Mouse (Mus musculus) intestine, embryonic 15.5 days (tissue): ENCODE results near the gene Trim25. TPM values are rescaled to one million over a fixed set of nuclear protein-coding genes. Genes with fewer than 3 reads are reported as not detected.
"Not testable (repeated sequence)": the region's sequence is repeated elsewhere in the genome, so short reads cannot be mapped to it uniquely, and the experiment has no call there.

Source experiments
- ATAC-seq: fragments of 200-750 bp; cut with Nextera tagmentation; 2 replicates; pipeline ENCODE4 v1.8.0; 2017; ENCODE audit warnings: moderate TSS enrichment, moderate library complexity
- H3K27ac ChIP-seq: fragments of 300-500 bp; sonication (generic); 2 replicates; pipeline ENCODE4 v1.5.1; 2015; ENCODE audit warnings: mild to moderate bottlenecking, inconsistent platforms
- H3K27me3 ChIP-seq: fragments of 300-500 bp; sonication (generic); replicated peaks from 2 replicates; pipeline ENCODE4 v1.6.1; 2015; ENCODE audit warnings: inconsistent platforms
- H3K36me3 ChIP-seq: fragments of 300-500 bp; sonication (generic); 2 replicates; pipeline ENCODE4 v1.6.1; 2015; ENCODE audit warnings: inconsistent platforms
- H3K4me1 ChIP-seq: fragments of 300-500 bp; sonication (generic); replicated peaks from 2 replicates; pipeline ENCODE4 v1.6.1; 2015; ENCODE audit warnings: inconsistent platforms
- H3K4me2 ChIP-seq: fragments of 300-500 bp; sonication (generic); replicated peaks from 2 replicates; pipeline ENCODE4 v1.6.1; 2015; ENCODE audit warnings: mild to moderate bottlenecking, inconsistent platforms
- H3K4me3 ChIP-seq: fragments of 300-500 bp; sonication (generic); replicated peaks from 2 replicates; pipeline ENCODE4 v1.5.1; 2015; ENCODE audit warnings: inconsistent platforms
- H3K9ac ChIP-seq: fragments of 300-500 bp; sonication (generic); 2 replicates; pipeline ENCODE4 v1.6.1; 2015; ENCODE audit warnings: inconsistent platforms
- H3K9me3 ChIP-seq: fragments of 300-500 bp; sonication (generic); 2 replicates; pipeline ENCODE4 v1.6.1; 2016; ENCODE audit warnings: inconsistent platforms
- WGBS: fragments of 180-500 bp; shearing (Covaris S2); methylation state at CpG from one replicate; pipeline ENCODE4 v1.1.7; 2015; 5-methylcytosine and 5-hydroxymethylcytosine counted together
- polyA plus RNA-seq: library from polyadenylated mRNA; unstranded; fragments of >200 nt; fragmentation: Nextera tagmentation; extraction: Ambion mirVana; gene quantifications from 2 replicates; pipeline ENCODE4 v1.2.1, GENCODE M21; 2015

Gene Trim25
- polyA plus RNA-seq, 1 experiment from 2014 or later: 29.0 TPM

- ATAC-seq: no peak
- Histone ChIP-seq H3K9ac (no peak overlapping the region), H3K4me3 (no peak overlapping the region), H3K4me1 (peaks cover 11% of the 10 kb centered on the region), H3K36me3 (no peaks in the 10 kb centered on the region), H3K27me3 (no peaks in the 10 kb centered on the region), H3K27ac (no peak overlapping the region), H3K4me2 (no peak overlapping the region), H3K9me3 (no peaks in the 10 kb centered on the region)
- 87% methylated on average over 6 of the region's 6 CpGs for WGBS
These were observed 31.4 kb downstream of the Trim25 start for GRCm38 (mm10) chr11:89030552-89030951.

- Histone ChIP-seq H3K36me3 (no peaks in the 10 kb centered on the region), H3K4me2 (no peak overlapping the region), H3K4me1 (peaks cover 11% of the 10 kb centered on the region), H3K27ac (no peak overlapping the region), H3K27me3 (no peaks in the 10 kb centered on the region), H3K4me3 (no peak overlapping the region), H3K9me3 (no peaks in the 10 kb centered on the region), H3K9ac (no peak overlapping the region)
- ATAC-seq: no peak
- WGBS: 77% methylated on average over 1 of the region's 1 CpGs
These were observed 32.0 kb downstream of the Trim25 start for GRCm38 (mm10) chr11:89031189-89031588.

GRCm38 (mm10) chr11:89034592-89034991 lies 35.4 kb downstream of the Trim25 start:
- Histone ChIP-seq H3K36me3 (no peaks in the 10 kb centered on the region), H3K4me1 (no peaks in the 10 kb centered on the region), H3K4me3 (no peak overlapping the region), H3K9me3 (no peaks in the 10 kb centered on the region), H3K4me2 (no peak overlapping the region), H3K27ac (no peak overlapping the region), H3K27me3 (no peaks in the 10 kb centered on the region), H3K9ac (no peak overlapping the region)
- no peak for ATAC-seq

GRCm38 (mm10) chr11:89035552-89035951 lies 36.4 kb downstream of the Trim25 start:
- Histone ChIP-seq H3K4me3 (no peak overlapping the region), H3K36me3 (0 out of 2 replicates have a peak, but pooled peaks cover 3% of the 10 kb centered on the region), H3K27ac (no peak overlapping the region), H3K4me1 (no peaks in the 10 kb centered on the region), H3K9me3 (no peaks in the 10 kb centered on the region), H3K9ac (no peak overlapping the region), H3K4me2 (no peak overlapping the region), H3K27me3 (no peaks in the 10 kb centered on the region)
- 88% methylated on average over 3 of the region's 3 CpGs for WGBS
- no peak for ATAC-seq

GRCm38 (mm10) chr11:89038496-89038895 lies 39.3 kb downstream of the Trim25 start:
- Histone ChIP-seq H3K9ac (no peak overlapping the region), H3K4me2 (no peak overlapping the region), H3K27me3 (no peaks in the 10 kb centered on the region), H3K4me1 (no peaks in the 10 kb centered on the region), H3K27ac (no peak overlapping the region), H3K4me3 (no peak overlapping the region), H3K36me3 (peaks cover 3% of the 10 kb centered on the region; the same call in 1 of the 2 replicates), H3K9me3 (no peaks in the 10 kb centered on the region)
- ATAC-seq: no peak
- WGBS: 91% methylated on average over 6 of the region's 6 CpGs

- Histone ChIP-seq H3K4me3 (no peak overlapping the region), H3K27ac (no peak overlapping the region), H3K36me3 (peaks cover 3% of the 10 kb centered on the region), H3K27me3 (no peaks in the 10 kb centered on the region), H3K9me3 (no peaks in the 10 kb centered on the region), H3K9ac (no peak overlapping the region), H3K4me1 (no peaks in the 10 kb centered on the region), H3K4me2 (no peak overlapping the region)
- ATAC-seq: no peak
- 19% methylated on average over 3 of the region's 3 CpGs for WGBS
These were observed 40.1 kb downstream of the Trim25 start for GRCm38 (mm10) chr11:89039325-89039724.

GRCm38 (mm10) chr11:89041073-89041472 lies 41.9 kb downstream of the Trim25 start:
- not testable (repeated sequence) for H3K4me2 ChIP-seq, H3K9ac ChIP-seq, H3K9me3 ChIP-seq, H3K4me3 ChIP-seq, ATAC-seq, H3K27ac ChIP-seq, H3K4me1 ChIP-seq, H3K27me3 ChIP-seq
- WGBS: 89% methylated on average over 6 of the region's 7 CpGs
- peaks cover 15% of the 10 kb centered on the region for H3K36me3 ChIP-seq

GRCm38 (mm10) chr11:89043046-89043445 lies 43.9 kb downstream of the Trim25 start:
- Histone ChIP-seq H3K9ac (no peak overlapping the region), H3K27me3 (no peaks in the 10 kb centered on the region), H3K9me3 (no peaks in the 10 kb centered on the region), H3K36me3 (peaks cover 15% of the 10 kb centered on the region), H3K4me3 (no peak overlapping the region), H3K4me2 (no peak overlapping the region), H3K4me1 (no peaks in the 10 kb centered on the region), H3K27ac (no peak overlapping the region)
- 89% methylated on average over 7 of the region's 7 CpGs for WGBS
- ATAC-seq: no peak

- peaks cover 12% of the 10 kb centered on the region for H3K36me3 ChIP-seq
- not testable (repeated sequence) for ATAC-seq
These were observed 46.3 kb downstream of the Trim25 start for GRCm38 (mm10) chr11:89045501-89045900.

GRCm38 (mm10) chr11:89046021-89046420 lies 46.8 kb downstream of the Trim25 start:
- Histone ChIP-seq H3K4me3 (no peak overlapping the region), H3K27ac (no peak overlapping the region), H3K27me3 (no peaks in the 10 kb centered on the region), H3K9ac (no peak overlapping the region), H3K4me1 (no peaks in the 10 kb centered on the region), H3K4me2 (no peak overlapping the region), H3K9me3 (no peaks in the 10 kb centered on the region), H3K36me3 (peaks cover 12% of the 10 kb centered on the region)
- 91% methylated on average over 3 of the region's 3 CpGs for WGBS
- no peak for ATAC-seq

More at GRCm38 (mm10) chr11:89045501-89045900, 46.3 kb downstream of the Trim25 start:
- H3K9ac ChIP-seq, H3K9me3 ChIP-seq, H3K4me3 ChIP-seq, H3K4me1 ChIP-seq, H3K4me2 ChIP-seq, H3K27me3 ChIP-seq, H3K27ac ChIP-seq: not testable (repeated sequence)
- WGBS: 89% methylated on average over 3 of the region's 3 CpGs

- Histone ChIP-seq H3K27ac (no peak overlapping the region), H3K9me3 (no peaks in the 10 kb centered on the region), H3K4me1 (peaks cover 7% of the 10 kb centered on the region; the same call in 1 of the 2 replicates), H3K9ac (no peak overlapping the region), H3K4me3 (no peak overlapping the region), H3K36me3 (no peaks in the 10 kb centered on the region; the same call in 1 of the 2 replicates), H3K27me3 (no peaks in the 10 kb centered on the region), H3K4me2 (no peak overlapping the region)
- no peak for ATAC-seq
- WGBS: 87% methylated on average over 6 of the region's 6 CpGs
These were observed 52.6 kb downstream of the Trim25 start for GRCm38 (mm10) chr11:89051767-89052166.

GRCm38 (mm10) chr11:89055931-89056690 lies 56.9 kb downstream of the Trim25 start:
- no peak overlapping the region for H3K27ac ChIP-seq
- H3K9ac ChIP-seq: no peak overlapping the region
- H3K4me2 ChIP-seq: no peak overlapping the region
- peaks cover 24% of the 10 kb centered on the region for H3K4me1 ChIP-seq
- no peaks in the 10 kb centered on the region for H3K9me3 ChIP-seq
- ATAC-seq: no peak
- H3K27me3 ChIP-seq: no peaks in the 10 kb centered on the region
- WGBS: 62% methylated on average over 13 of the region's 13 CpGs
- no peaks in the 10 kb centered on the region for H3K36me3 ChIP-seq
- H3K4me3 ChIP-seq: no peak overlapping the region
